Mouse (Mus musculus) MEL (cell line): ENCODE results near the gene Nt5dc2.

Experiments used
- CTCF ChIP-seq, 3 experiments: IDR thresholded peaks in 2 of 3; conservative IDR thresholded peaks in 1 of 3; 2 replicates each; pipeline ENCODE4 v1.5.1; 2011 to 2012; ENCODE audit warnings: low read length in 3 of 3, low read depth in 2 of 3, mild to moderate bottlenecking in 2 of 3, improper control_type of control experiment in 1 of 3, inconsistent platforms in 1 of 3, mixed read lengths in 1 of 3, moderate library complexity in 1 of 3; ENCODE audit not compliant: control insufficient read depth in 1 of 3, insufficient read depth in 1 of 3, poor library complexity in 1 of 3, severe bottlenecking in 1 of 3
- EP300 ChIP-seq, 2 experiments: IDR thresholded peaks; 2 replicates each; pipeline ENCODE4 v1.6.1; 2011; ENCODE audit warnings: improper control_type of control experiment in 2 of 2, low read length in 2 of 2, low read depth in 1 of 2, mild to moderate bottlenecking in 1 of 2
- GABPA ChIP-seq: IDR thresholded peaks from 2 replicates; pipeline ENCODE4 v1.6.1; 2012; ENCODE audit warnings: low read depth, mild to moderate bottlenecking, inconsistent platforms, low read length, improper control_type of control experiment, moderate library complexity
- GATA1 ChIP-seq: IDR thresholded peaks from 2 replicates; pipeline ENCODE4 v1.6.1; 2011; ENCODE audit warnings: low read depth, low read length, improper control_type of control experiment
- JUND ChIP-seq: IDR thresholded peaks from 2 replicates; pipeline ENCODE4 v1.6.1; 2011; ENCODE audit warnings: low read depth, mild to moderate bottlenecking, improper control_type of control experiment, low read length
- MAFK ChIP-seq: IDR thresholded peaks from 2 replicates; pipeline ENCODE4 v1.6.1; 2011; ENCODE audit warnings: low read depth, mild to moderate bottlenecking, low read length, improper control_type of control experiment, borderline replicate concordance
- MYB ChIP-seq: IDR thresholded peaks from 2 replicates; pipeline ENCODE4 v1.6.1; 2011; ENCODE audit warnings: mild to moderate bottlenecking, low read depth, low read length, improper control_type of control experiment
- POLR2A ChIP-seq, 2 experiments: IDR thresholded peaks; 2 replicates each; pipeline ENCODE4 v1.6.1; 2011 to 2012; ENCODE audit warnings: low read length in 2 of 2, mild to moderate bottlenecking in 2 of 2, control low read depth in 1 of 2, improper control_type of control experiment in 1 of 2, low read depth in 1 of 2, moderate library complexity in 1 of 2; ENCODE audit not compliant: control insufficient read depth in 1 of 2, insufficient read depth in 1 of 2, poor library complexity in 1 of 2
- TAL1 ChIP-seq: IDR thresholded peaks from 2 replicates; pipeline ENCODE4 v1.6.1; 2012; ENCODE audit warnings: mild to moderate bottlenecking, inconsistent platforms, low read length, moderate library complexity, mixed read lengths
- UBTF ChIP-seq: IDR thresholded peaks from 2 replicates; pipeline ENCODE4 v1.6.1; 2012; ENCODE audit warnings: low read depth, mild to moderate bottlenecking, inconsistent platforms, low read length, improper control_type of control experiment, moderate library complexity, borderline replicate concordance; ENCODE audit not compliant: insufficient read depth
- ZKSCAN1 ChIP-seq: IDR thresholded peaks from 2 replicates; pipeline ENCODE4 v1.6.1; 2012; ENCODE audit warnings: low read depth, mild to moderate bottlenecking, inconsistent platforms, low read length, improper control_type of control experiment, moderate library complexity
- ZNF384 ChIP-seq: IDR thresholded peaks from 2 replicates; pipeline ENCODE4 v1.6.1; 2012; ENCODE audit warnings: low read depth, mild to moderate bottlenecking, inconsistent platforms, low read length, improper control_type of control experiment

DNA sequence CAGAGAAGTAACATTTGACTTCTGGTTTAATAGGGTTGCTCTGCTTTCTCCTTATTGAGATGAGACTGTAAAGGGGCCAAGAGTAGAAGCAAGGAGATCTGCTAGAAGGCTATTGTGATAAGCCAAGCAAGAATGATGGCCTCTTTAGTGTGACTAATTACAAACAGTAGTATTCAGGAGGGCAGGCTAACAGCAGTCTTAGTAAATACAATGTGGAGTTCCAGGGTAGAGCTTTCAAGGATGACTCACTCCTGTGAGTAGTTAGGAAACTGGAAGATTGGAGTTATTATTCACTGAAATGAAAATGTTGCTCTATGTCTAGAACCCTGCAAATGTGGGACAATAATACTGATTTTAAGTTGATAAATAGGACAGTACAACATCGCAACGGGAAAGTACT is 42.3 kb upstream of the Nt5dc2 start:
- TF ChIP-seq CTCF (IDR thresholded peaks at IDR 0.05 in 2 of 3, conservative IDR thresholded peaks at IDR 0.05 in 1 of 3; ENCODE audit: control insufficient read depth in 1 of 3, insufficient read depth in 1 of 3, low read depth in 2 of 3, low read length in 3 of 3, poor library complexity in 1 of 3, severe bottlenecking in 1 of 3) (no peak), POLR2A (IDR thresholded peaks at IDR 0.05; ENCODE audit: control insufficient read depth in 1 of 2, insufficient read depth in 1 of 2, low read depth in 1 of 2, low read length in 2 of 2, poor library complexity in 1 of 2) (no peak), MYB (no peak), ZKSCAN1 (no peak), UBTF (no peak), JUND (no peak), MAFK (no peak), GATA1 (no peak), GABPA (no peak), TAL1 (no peak), ZNF384 (no peak), EP300 (IDR thresholded peaks at IDR 0.05; ENCODE audit: low read depth in 1 of 2, low read length in 2 of 2) (no peak)
